Comparison of ENCODE assay signal across 23 mouse cellular contexts in genomic region chr1:83851081-83851480, GRCm38 (mm10).
DNase-seq lines count a peak whose midpoint lies in the region; ATAC-seq lines count a peak whose summit lies in the region.
"Had no signal": no experiment of that assay in that cellular context is flagged by ENCODE, and none has a peak within 500 bp of the region (broad histone marks: within the 10 kb centered on the region; RNA-seq: fewer than 3 reads in every experiment).

No protein-coding gene starts in this region.

- peak; percentile 47; the same call in 1 of the 2 replicates for ATAC-seq in frontal cortex, adult (ENCODE audit: low TSS enrichment)
- ATAC-seq in heart, embryonic 11.5 days (replicated peaks; ENCODE audit: insufficient number of reproducible peaks, low FRiP score, low TSS enrichment), result no peak
- 0 out of 2 replicates have a peak, but pooled peaks have one; percentile 21 for ATAC-seq in midbrain, embryonic 16.5 days
- ATAC-seq in midbrain, embryonic 13.5 days, result no peak
- ATAC-seq: CD4-positive, CD25-positive, alpha-beta regulatory T cell, adult 4 months; forebrain, embryonic 15.5 days; liver, postnatal 0 days; lung, postnatal 0 days had no signal

- H3K9ac ChIP-seq in heart, embryonic 11.5 days (ENCODE audit: low read depth, low read length), result no peak overlapping the region
- no peak overlapping the region for H3K9ac ChIP-seq in midbrain, embryonic 16.5 days (ENCODE audit: low read depth, low read length)
- no peak overlapping the region for H3K9ac ChIP-seq in midbrain, embryonic 13.5 days (replicated peaks)
- H3K9ac ChIP-seq: embryonic facial prominence, embryonic 13.5 days; forebrain, embryonic 15.5 days; heart, embryonic 12.5 days; hindbrain, embryonic 14.5 days; liver, postnatal 0 days had no signal

- 83% methylated on average over 6 of the region's 6 CpGs for WGBS in heart, embryonic 11.5 days (ENCODE audit: insufficient replicate concordance)
- 72% methylated on average over 6 of the region's 6 CpGs for WGBS in midbrain, embryonic 16.5 days
- WGBS in midbrain, embryonic 13.5 days, result 85% methylated on average over 6 of the region's 6 CpGs

- H3K4me1 ChIP-seq in heart, embryonic 11.5 days (ENCODE audit: control insufficient read depth, insufficient read depth, low read length), result no peaks in the 10 kb centered on the region
- no peaks in the 10 kb centered on the region for H3K4me1 ChIP-seq in midbrain, embryonic 16.5 days (ENCODE audit: control insufficient read depth, insufficient read depth, low read length)
- no peaks in the 10 kb centered on the region for H3K4me1 ChIP-seq in midbrain, embryonic 13.5 days (replicated peaks)
- H3K4me1 ChIP-seq: embryonic facial prominence, embryonic 13.5 days; forebrain, embryonic 15.5 days; heart, embryonic 12.5 days had no signal

- no peak overlapping the region for H3K4me3 ChIP-seq in heart, embryonic 11.5 days (ENCODE audit: low read depth, low read length)
- H3K4me3 ChIP-seq in midbrain, embryonic 16.5 days (ENCODE audit: low read depth, low read length), result no peak overlapping the region
- no peak overlapping the region for H3K4me3 ChIP-seq in midbrain, embryonic 13.5 days (replicated peaks)
- H3K4me3 ChIP-seq: embryonic facial prominence, embryonic 13.5 days; forebrain, embryonic 15.5 days; heart, embryonic 12.5 days had no signal

- H3K36me3 ChIP-seq in heart, embryonic 11.5 days (ENCODE audit: control insufficient read depth, insufficient read depth, low read length), result no peaks in the 10 kb centered on the region
- H3K36me3 ChIP-seq in midbrain, embryonic 16.5 days (ENCODE audit: control insufficient read depth, insufficient read depth, low read length), result no peaks in the 10 kb centered on the region
- no peaks in the 10 kb centered on the region for H3K36me3 ChIP-seq in midbrain, embryonic 13.5 days
- H3K36me3 ChIP-seq: embryonic facial prominence, embryonic 13.5 days; forebrain, embryonic 15.5 days; heart, embryonic 12.5 days had no signal

- no peak overlapping the region for H3K4me2 ChIP-seq in heart, embryonic 11.5 days
- no peak overlapping the region for H3K4me2 ChIP-seq in midbrain, embryonic 16.5 days (ENCODE audit: low read length)
- no peak overlapping the region for H3K4me2 ChIP-seq in midbrain, embryonic 13.5 days (replicated peaks)
- H3K4me2 ChIP-seq: embryonic facial prominence, embryonic 13.5 days; forebrain, embryonic 15.5 days; heart, embryonic 12.5 days; hindbrain, embryonic 14.5 days; liver, embryonic 11.5 days had no signal

- no peak overlapping the region for H3K27ac ChIP-seq in heart, embryonic 11.5 days (ENCODE audit: low read depth, low read length)
- H3K27ac ChIP-seq in midbrain, embryonic 16.5 days (ENCODE audit: low read length), result no peak overlapping the region
- no peak overlapping the region for H3K27ac ChIP-seq in midbrain, embryonic 13.5 days
- H3K27ac ChIP-seq: embryonic facial prominence, embryonic 13.5 days; forebrain, embryonic 15.5 days; hindbrain, embryonic 14.5 days; macrophage; stomach, postnatal 0 days had no signal

- DNase-seq in frontal cortex, postnatal 36 days (ENCODE audit: low spot score in 2 of 2), result no peak
- peak; percentile 74 for DNase-seq in heart, adult 8-10 months (ENCODE audit: low spot score)
- DNase-seq in embryo, embryonic 9.5 days (ENCODE audit: extremely low spot score), result no peak
- no peak for DNase-seq in testis, postnatal 14 days (ENCODE audit: low spot score)
- DNase-seq: adrenal gland, postnatal 25 days; cerebellum, adult 18-20 months; cerebellum, postnatal 14 days; kidney, adult 9 months; kidney, postnatal 14 days; liver, postnatal 0 days had no signal

- H3K27me3 ChIP-seq in heart, embryonic 11.5 days (ENCODE audit: control insufficient read depth, insufficient read depth, low read length), result no peaks in the 10 kb centered on the region
- H3K27me3 ChIP-seq in midbrain, embryonic 16.5 days (ENCODE audit: control insufficient read depth, insufficient read depth, low read depth, low read length), result no peaks in the 10 kb centered on the region
- H3K27me3 ChIP-seq in midbrain, embryonic 13.5 days, result no peaks in the 10 kb centered on the region
- H3K27me3 ChIP-seq: embryonic facial prominence, embryonic 13.5 days; forebrain, embryonic 15.5 days; heart, embryonic 12.5 days had no signal

- no peaks in the 10 kb centered on the region for H3K9me3 ChIP-seq in heart, embryonic 11.5 days (replicated peaks; ENCODE audit: control insufficient read depth, low read length)
- H3K9me3 ChIP-seq in midbrain, embryonic 16.5 days (replicated peaks; ENCODE audit: control insufficient read depth, low read length, poor library complexity, severe bottlenecking), result no peaks in the 10 kb centered on the region
- no peaks in the 10 kb centered on the region for H3K9me3 ChIP-seq in midbrain, embryonic 13.5 days
- H3K9me3 ChIP-seq: embryonic facial prominence, embryonic 13.5 days; forebrain, embryonic 15.5 days; heart, embryonic 12.5 days had no signal

Comparison
In these comparisons a context has a peak if more than half of its experiments do, and no peak if none do; other contexts are left out.
1. ATAC-seq: peak in frontal cortex, adult (single experiment) and midbrain, embryonic 16.5 days (single experiment); none in heart, embryonic 11.5 days (single experiment) and midbrain, embryonic 13.5 days (single experiment).